Mouse (Mus musculus) midbrain, embryonic 16.5 days (tissue): ENCODE data around the gene Gtf3a. TPM values are rescaled to one million over a fixed set of nuclear protein-coding genes. Genes with fewer than 3 reads are reported as not detected.
A peak's percentile ranks its signal among the peaks of the same experiment; 100 is the strongest.

Experiments
- ATAC-seq: fragments of 200-750 bp; cut with Nextera tagmentation; 2 replicates; pipeline ENCODE4 v1.8.0; 2017; ENCODE audit warnings: moderate TSS enrichment
- H3K27ac ChIP-seq: fragments of 300-500 bp; sonication (generic); 2 replicates; pipeline ENCODE4 v1.5.1; 2014; ENCODE audit warnings: mild to moderate bottlenecking, low read length, mixed read lengths
- H3K27me3 ChIP-seq: fragments of 300-500 bp; sonication (generic); 2 replicates; pipeline ENCODE4 v1.6.1; 2014; ENCODE audit warnings: low read depth, low read length, mixed read lengths; ENCODE audit not compliant: control insufficient read depth, insufficient read depth
- H3K36me3 ChIP-seq: fragments of 300-500 bp; sonication (generic); 2 replicates; pipeline ENCODE4 v1.6.1; 2014; ENCODE audit warnings: mild to moderate bottlenecking, low read length, moderate library complexity, mixed read lengths; ENCODE audit not compliant: control insufficient read depth, insufficient read depth
- H3K4me1 ChIP-seq: fragments of 300-500 bp; sonication (generic); 2 replicates; pipeline ENCODE4 v1.6.1; 2014; ENCODE audit warnings: mild to moderate bottlenecking, low read length, mixed read lengths; ENCODE audit not compliant: control insufficient read depth, insufficient read depth
- H3K4me2 ChIP-seq: fragments of 300-500 bp; sonication (generic); 2 replicates; pipeline ENCODE4 v1.6.1; 2014; ENCODE audit warnings: mild to moderate bottlenecking, low read length, mixed read lengths
- H3K4me3 ChIP-seq: fragments of 300-500 bp; sonication (generic); 2 replicates; pipeline ENCODE4 v1.5.1; 2014; ENCODE audit warnings: low read depth, mild to moderate bottlenecking, low read length, moderate library complexity, mixed read lengths
- H3K9ac ChIP-seq: fragments of 300-500 bp; sonication (generic); 2 replicates; pipeline ENCODE4 v1.6.1; 2014; ENCODE audit warnings: low read depth, low read length, mixed read lengths
- H3K9me3 ChIP-seq: fragments of 300-500 bp; sonication (generic); replicated peaks from 2 replicates; pipeline ENCODE4 v1.6.1; 2014; ENCODE audit warnings: mild to moderate bottlenecking, low read length, mixed read lengths; ENCODE audit not compliant: control insufficient read depth, poor library complexity, severe bottlenecking
- WGBS: fragments of 180-500 bp; shearing (Covaris S2); extraction: QIAGEN DNeasy Blood & Tissue Kit; methylation state at CpG from one replicate; pipeline ENCODE4 v1.1.7; 2014; 5-methylcytosine and 5-hydroxymethylcytosine counted together
- polyA plus RNA-seq: library from polyadenylated mRNA; unstranded; fragments of >200 nt; fragmentation: Nextera tagmentation; extraction: Ambion mirVana; gene quantifications from 2 replicates; pipeline ENCODE4 v1.2.1, GENCODE M21; 2015

Gene Gtf3a
- polyA plus RNA-seq, 1 experiment from 2014 or later = 116 TPM

DNA sequence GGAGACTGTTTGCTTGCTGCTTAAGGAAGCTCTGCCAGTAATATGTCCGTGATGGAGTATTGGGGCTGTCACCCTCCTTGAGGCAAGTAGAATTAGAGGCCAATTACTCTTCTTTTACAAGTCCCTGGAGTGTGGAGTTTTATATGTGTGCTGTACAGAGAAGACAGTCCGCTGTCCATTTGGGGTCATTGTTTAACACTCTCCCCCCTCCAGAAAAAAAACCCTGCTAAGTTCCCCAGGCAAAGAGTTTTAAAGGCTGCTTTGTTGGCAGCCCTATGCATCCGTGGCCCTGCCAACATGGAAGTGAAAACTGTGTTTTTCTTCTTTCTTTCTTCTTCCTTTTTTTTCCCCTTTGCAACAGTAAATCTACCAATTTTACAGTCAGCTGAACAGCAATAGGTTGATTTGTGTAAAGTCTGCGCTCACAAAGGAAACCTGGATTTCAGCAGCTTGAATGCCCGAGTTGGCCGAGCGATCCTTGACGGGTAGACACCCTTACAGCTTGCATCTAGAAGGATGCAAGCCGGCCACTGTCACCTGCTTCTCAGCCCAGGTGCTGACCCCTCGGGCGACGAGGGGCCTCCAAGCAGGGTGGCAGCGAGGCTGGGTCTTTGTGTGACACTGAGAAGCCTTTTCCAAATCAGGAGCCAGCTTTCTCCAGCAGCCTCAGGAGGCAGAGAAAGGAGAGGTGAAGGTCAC is 20.4 kb downstream of the Gtf3a start:
- ATAC-seq = no peak
- Histone ChIP-seq H3K36me3 (no peaks in the 10 kb centered on the region), H3K4me2 (no peak overlapping the region), H3K4me3 (no peak overlapping the region), H3K9ac (no peak overlapping the region), H3K27ac (no peak overlapping the region), H3K4me1 (peaks cover 2% of the 10 kb centered on the region; the same call in 1 of the 2 replicates), H3K27me3 (no peaks in the 10 kb centered on the region), H3K9me3 (no peaks in the 10 kb centered on the region)
- 35% methylated on average over 13 of the region's 13 CpGs for WGBS

DNA sequence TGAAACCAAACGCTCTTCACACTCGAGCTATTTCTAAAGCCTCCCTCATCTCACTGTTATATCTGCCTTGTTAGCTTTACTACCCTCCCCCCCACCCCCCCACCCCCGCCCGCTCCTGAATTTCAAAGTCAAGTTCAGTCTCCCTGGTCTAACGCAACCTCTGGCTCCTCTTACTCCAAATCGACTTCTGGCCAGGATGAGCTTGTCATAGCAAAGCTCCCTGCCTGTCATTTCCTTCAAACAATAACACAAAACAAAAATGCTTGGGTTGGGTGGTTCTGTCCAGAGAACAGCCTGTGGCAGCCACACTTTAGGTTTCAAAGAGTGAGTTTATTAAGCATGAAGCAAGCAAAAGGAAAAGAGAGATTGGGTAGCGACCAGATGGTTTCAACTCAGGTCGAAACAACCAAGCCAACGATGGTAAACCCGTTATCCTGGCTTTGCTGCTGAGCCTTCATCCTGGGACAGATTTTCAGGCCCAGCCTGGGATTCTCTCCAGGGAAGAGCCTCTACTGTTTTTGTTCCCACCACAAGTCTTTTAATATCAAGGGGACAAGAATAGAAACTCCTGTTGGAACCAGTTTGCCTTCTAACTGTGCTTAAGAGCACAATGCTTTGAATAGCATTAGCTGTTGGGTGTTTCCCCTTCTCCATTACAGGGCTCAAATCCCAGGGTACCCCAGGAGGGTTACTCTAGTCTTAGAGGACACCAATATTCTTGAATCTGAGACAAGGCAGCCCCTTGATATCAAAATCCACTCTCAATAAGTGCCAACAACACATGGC is 23.5 kb downstream of the Gtf3a start:
- Histone ChIP-seq H3K4me1 (no peaks in the 10 kb centered on the region), H3K4me3 (no peak overlapping the region), H3K36me3 (no peaks in the 10 kb centered on the region), H3K9ac (no peak overlapping the region), H3K27me3 (no peaks in the 10 kb centered on the region), H3K4me2 (no peak overlapping the region), H3K27ac (no peak overlapping the region), H3K9me3 (no peaks in the 10 kb centered on the region)
- ATAC-seq = no peak
- 71% methylated on average over 10 of the region's 10 CpGs for WGBS

DNA sequence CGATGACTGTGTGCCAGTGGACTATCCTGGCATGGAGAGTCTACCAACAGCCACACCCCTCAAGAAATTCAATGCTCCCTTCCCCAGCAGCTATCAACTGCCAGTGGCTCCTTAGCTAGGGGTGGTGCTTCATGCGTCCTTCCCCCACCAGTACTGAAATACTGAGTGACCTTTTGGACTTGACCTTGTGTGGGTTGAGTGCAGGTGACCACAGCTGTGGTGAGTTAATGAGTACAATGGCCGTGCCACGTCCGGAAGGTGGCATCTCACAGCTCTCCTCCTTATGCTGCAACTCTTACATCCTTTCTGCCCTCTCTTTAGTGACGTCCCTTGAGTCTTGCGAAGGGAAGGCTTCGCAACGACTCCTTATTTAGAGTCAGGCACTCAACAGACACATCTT is 24.9 kb downstream of the Gtf3a start:
- no peak overlapping the region for H3K4me3 ChIP-seq
- no peaks in the 10 kb centered on the region for H3K27me3 ChIP-seq
- H3K27ac ChIP-seq = no peak overlapping the region
- H3K9me3 ChIP-seq = no peaks in the 10 kb centered on the region
- H3K4me1 ChIP-seq = no peaks in the 10 kb centered on the region
- ATAC-seq = no peak
- H3K9ac ChIP-seq = no peak overlapping the region
- no peaks in the 10 kb centered on the region for H3K36me3 ChIP-seq
- 92% methylated on average over 9 of the region's 9 CpGs for WGBS
- no peak overlapping the region for H3K4me2 ChIP-seq

DNA sequence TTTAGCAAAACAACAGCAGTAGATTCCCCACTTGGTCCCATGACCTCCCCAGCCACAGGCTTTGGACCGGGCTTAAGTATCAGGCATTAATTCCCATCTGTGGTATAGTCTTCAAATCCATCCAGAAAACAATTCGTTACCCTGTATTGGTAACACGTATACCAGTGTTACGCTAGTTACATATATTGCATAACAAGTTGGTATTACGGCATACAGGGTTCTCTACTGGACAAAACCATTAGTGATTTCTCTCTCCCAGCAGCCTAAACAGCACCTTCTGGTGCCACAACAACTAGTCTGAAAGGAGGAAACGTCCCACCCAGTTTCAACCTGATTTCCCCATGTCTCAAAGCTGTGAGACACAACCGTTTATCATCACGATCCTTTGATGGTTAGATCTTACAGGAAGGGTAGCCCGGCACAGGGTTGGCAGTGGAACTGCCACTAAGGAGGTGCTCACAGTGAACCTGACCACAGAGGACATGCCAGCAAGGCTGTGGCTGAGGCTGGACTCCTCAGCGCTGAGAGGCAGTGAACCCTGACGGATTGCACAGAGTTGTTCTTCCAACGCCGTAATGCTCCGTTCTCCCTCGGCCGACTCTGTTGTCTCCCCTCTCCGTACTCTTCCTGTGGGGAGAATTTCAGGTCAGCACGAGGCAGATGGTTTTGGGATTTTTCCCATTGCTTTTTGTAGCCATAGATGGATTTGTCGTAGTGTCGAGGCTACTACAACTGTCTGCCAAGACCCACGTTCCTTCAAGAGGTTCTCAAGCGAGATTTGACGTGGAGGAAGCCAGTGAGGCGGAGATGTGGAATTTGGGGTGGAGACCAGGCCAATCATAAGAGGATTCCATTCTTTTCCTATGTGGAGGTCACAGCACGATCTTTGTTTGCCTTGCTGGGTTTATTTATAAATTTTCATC is 25.7 kb downstream of the Gtf3a start:
- Histone ChIP-seq H3K4me3 (no peak overlapping the region), H3K27ac (no peak overlapping the region), H3K36me3 (no peaks in the 10 kb centered on the region), H3K9ac (no peak overlapping the region), H3K27me3 (no peaks in the 10 kb centered on the region), H3K4me2 (no peak overlapping the region), H3K4me1 (no peaks in the 10 kb centered on the region), H3K9me3 (no peaks in the 10 kb centered on the region)
- 83% methylated on average over 25 of the region's 25 CpGs for WGBS
- no peak for ATAC-seq

DNA sequence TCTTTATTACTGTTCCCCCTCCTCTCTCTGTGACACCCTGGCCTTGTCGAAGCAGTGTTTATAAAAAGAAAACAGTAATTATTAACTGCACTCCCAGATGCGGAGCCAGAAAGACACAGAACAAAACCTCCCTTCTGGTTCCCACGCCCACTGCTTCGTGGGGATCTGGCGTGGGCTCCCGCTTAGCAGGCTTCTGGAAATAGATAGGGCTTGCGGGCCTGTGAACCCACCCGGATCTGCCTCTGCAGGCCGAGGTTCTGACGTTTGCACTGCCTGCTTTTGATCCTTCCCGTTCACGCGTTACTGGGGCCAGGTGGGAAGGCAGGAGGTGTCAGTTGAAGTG is 26.3 kb downstream of the Gtf3a start:
- H3K27me3 ChIP-seq = no peaks in the 10 kb centered on the region
- H3K27ac ChIP-seq = no peak overlapping the region
- H3K9me3 ChIP-seq = no peaks in the 10 kb centered on the region
- WGBS = 76% methylated on average over 13 of the region's 13 CpGs
- H3K4me3 ChIP-seq = no peak overlapping the region
- ATAC-seq = no peak
- no peak overlapping the region for H3K4me2 ChIP-seq
- H3K4me1 ChIP-seq = no peaks in the 10 kb centered on the region
- no peak overlapping the region for H3K9ac ChIP-seq
- no peaks in the 10 kb centered on the region for H3K36me3 ChIP-seq

DNA sequence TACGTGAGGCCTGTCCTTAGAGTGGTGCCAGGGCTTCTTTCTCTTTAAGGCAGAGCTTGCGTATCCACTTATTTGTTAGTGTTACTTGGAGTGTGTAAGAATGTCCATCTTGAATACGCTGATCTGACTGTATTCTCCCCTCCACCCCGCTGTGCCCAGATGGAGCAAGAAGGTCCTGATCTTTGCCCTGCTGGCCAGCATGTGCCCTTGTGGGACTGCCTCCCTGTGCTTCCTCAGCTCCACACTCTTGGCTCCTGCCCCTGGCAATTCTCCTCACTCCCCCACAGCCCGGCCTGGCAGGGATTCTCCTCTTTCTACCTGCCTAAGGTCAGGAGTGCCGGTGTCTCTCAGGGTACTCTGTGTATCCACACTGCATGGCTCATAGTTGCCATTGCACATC is 32.9 kb downstream of the Gtf3a start:
- Histone ChIP-seq H3K9ac (no peak overlapping the region), H3K4me2 (no peak overlapping the region), H3K4me1 (no peaks in the 10 kb centered on the region; the same call in 1 of the 2 replicates), H3K36me3 (no peaks in the 10 kb centered on the region), H3K9me3 (no peaks in the 10 kb centered on the region), H3K27me3 (peaks cover 2% of the 10 kb centered on the region), H3K27ac (no peak overlapping the region), H3K4me3 (no peak overlapping the region)
- no peak for ATAC-seq
- WGBS = 82% methylated on average over 6 of the region's 6 CpGs

DNA sequence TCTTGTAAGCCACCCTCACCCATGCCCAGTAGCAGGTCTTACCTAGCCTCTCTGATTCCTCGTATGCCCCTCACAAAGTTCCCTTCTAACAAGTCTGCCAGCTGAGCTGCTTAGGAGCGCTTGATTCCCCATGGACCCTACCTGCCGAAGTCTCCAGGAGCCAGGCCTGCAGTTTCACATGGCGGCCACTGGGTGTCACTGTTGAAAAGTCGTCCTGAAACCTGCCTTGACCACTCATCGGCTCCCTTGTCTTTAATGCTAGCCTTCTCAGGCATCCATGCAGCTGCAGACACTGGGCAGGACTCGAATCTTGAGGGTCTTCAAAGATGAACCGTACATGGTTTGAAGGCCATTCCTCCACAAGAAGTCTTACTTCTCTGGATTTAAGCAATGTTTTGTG is 34.8 kb downstream of the Gtf3a start:
- no peaks in the 10 kb centered on the region; the same call in 1 of the 2 replicates for H3K4me1 ChIP-seq
- no peaks in the 10 kb centered on the region for H3K9me3 ChIP-seq
- no peaks in the 10 kb centered on the region for H3K36me3 ChIP-seq
- peak; percentile 62 for ATAC-seq
- H3K27me3 ChIP-seq = peaks cover 2% of the 10 kb centered on the region
- H3K9ac ChIP-seq = no peak overlapping the region
- no peak overlapping the region for H3K4me3 ChIP-seq
- no peak overlapping the region for H3K4me2 ChIP-seq
- H3K27ac ChIP-seq = no peak overlapping the region
- WGBS = 8% methylated on average over 8 of the region's 8 CpGs

DNA sequence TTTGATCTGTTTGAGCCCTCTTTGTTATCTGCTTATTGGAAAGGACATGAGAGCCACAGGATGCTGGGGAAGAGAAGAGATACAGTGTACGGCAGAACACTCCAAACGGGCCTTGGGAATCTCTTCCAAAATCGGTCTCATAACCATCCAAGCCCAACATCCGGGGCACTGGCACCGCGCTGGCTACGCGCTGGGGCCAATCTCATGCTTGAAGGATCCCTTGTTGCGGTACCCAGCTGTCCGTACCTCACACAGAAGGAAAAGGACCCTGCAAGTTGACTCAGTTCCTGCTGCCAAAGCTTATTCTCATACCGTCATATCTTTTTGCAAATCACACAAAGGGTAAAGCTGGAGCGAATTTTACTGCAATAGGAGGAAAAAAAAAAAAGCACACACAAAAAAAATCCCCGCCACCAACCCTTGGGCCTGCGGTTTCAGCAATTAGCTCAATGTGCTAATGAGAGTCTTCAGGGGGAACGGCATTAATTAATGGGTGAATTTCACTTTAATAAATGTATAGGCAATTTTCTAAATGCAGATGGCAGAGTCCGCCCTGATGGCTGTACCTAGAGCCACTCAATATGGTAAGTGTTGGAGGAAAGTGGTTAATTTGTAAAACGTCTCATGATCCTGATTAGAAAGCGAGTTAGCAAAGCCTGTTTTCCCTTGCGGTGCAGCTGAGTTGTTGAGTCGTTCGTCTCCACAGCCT is 37.4 kb downstream of the Gtf3a start:
- Histone ChIP-seq H3K9ac (no peak overlapping the region), H3K4me3 (no peak overlapping the region), H3K9me3 (no peaks in the 10 kb centered on the region)

More for the DNA sequence above, 37.4 kb downstream of the Gtf3a start:
- ATAC-seq = no peak
- Histone ChIP-seq H3K27me3 (peaks cover 2% of the 10 kb centered on the region), H3K36me3 (no peaks in the 10 kb centered on the region), H3K4me2 (no peak overlapping the region), H3K27ac (no peak overlapping the region), H3K4me1 (no peaks in the 10 kb centered on the region; the same call in 1 of the 2 replicates)
- 56% methylated on average over 21 of the region's 21 CpGs for WGBS
